11 mouse cellular contexts compared by ENCODE assay signal in the genomic region with DNA sequence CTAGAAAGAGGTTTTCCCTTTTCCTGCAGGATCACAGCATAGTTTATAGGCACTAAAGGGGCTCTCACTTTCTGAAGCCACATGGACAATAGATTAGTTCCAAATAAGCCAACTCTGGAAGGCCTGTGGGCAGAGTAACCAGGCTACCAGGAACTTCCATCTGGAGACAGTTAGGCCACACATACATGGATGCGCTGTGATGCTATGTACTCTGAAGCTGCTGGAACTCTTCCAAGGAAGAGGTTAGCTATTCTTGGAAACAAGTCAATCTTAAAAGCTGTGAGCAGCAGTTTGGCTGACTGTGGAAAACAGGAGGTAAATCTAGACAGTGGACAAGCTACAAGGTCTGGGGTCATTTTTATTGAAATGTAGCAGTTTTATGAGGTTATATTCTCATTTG. TPM values are rescaled to one million over a fixed set of nuclear protein-coding genes. Genes with fewer than 3 reads are reported as not detected.
DNase-seq lines count a peak whose midpoint lies in the region; ATAC-seq lines count a peak whose summit lies in the region.
"Had no signal": no experiment of that assay in that cellular context is flagged by ENCODE, and none has a peak within 500 bp of the region (broad histone marks: within the 10 kb centered on the region; RNA-seq: fewer than 3 reads in every experiment).

No protein-coding gene starts in this region.

- 23% methylated on average over 1 of the region's 1 CpGs for WGBS in heart, embryonic 12.5 days

- H3K9ac ChIP-seq in heart, embryonic 12.5 days: no peak overlapping the region

- H3K4me2 ChIP-seq in heart, embryonic 12.5 days: peak overlapping the region; percentile 14; the same call in 1 of the 2 replicates

- no peak overlapping the region for H3K4me3 ChIP-seq in heart, embryonic 12.5 days
- H3K4me3 ChIP-seq in brown adipose tissue, adult 24 weeks (ENCODE audit: insufficient read depth, low read depth, low read length): no peak overlapping the region
- H3K4me3 ChIP-seq: forebrain, embryonic 10.5 days had no signal

- intact Hi-C loops in heart, postnatal 14 days (cut with DNase I): no loop called here

- no peak for DNase-seq in heart, postnatal 14 days
- peak; percentile 34 for DNase-seq in 3134 (ENCODE audit: extremely low read depth, insufficient read length, low spot score)
- DNase-seq in kidney, adult 9 months: peak; percentile 92
- DNase-seq in right cerebral cortex, postnatal 36 days (ENCODE audit: low spot score in 2 of 2): no peak
- DNase-seq in urinary bladder, postnatal 14 days (ENCODE audit: low spot score): no peak
- DNase-seq: right cerebral cortex, postnatal 25 days had no signal

- H3K27ac ChIP-seq in heart, embryonic 12.5 days (ENCODE audit: poor library complexity, severe bottlenecking): peak overlapping the region; percentile 80
- H3K27ac ChIP-seq in brown adipose tissue, adult 24 weeks (replicated peaks; ENCODE audit: low read depth, low read length): peak overlapping the region; percentile 41; the same call in 1 of the 2 replicates
- H3K27ac ChIP-seq: forebrain, embryonic 10.5 days had no signal

- no peaks in the 10 kb centered on the region for H3K9me3 ChIP-seq in heart, embryonic 12.5 days (replicated peaks)
- H3K9me3 ChIP-seq: forebrain, embryonic 10.5 days had no signal

- ATAC-seq in heart, embryonic 12.5 days (ENCODE audit: insufficient number of reproducible peaks, low FRiP score): no peak
- no peak for ATAC-seq in megakaryocyte-erythroid progenitor cell, adult 5-6 weeks (replicated peaks; ENCODE audit: low FRiP score, low TSS enrichment, poor library complexity, severe bottlenecking)

- peaks cover 58% of the 10 kb centered on the region for H3K4me1 ChIP-seq in heart, embryonic 12.5 days (replicated peaks)
- peaks cover 17% of the 10 kb centered on the region for H3K4me1 ChIP-seq in brown adipose tissue, adult 24 weeks (ENCODE audit: control insufficient read depth, insufficient read depth, insufficient read length, low read length)

- peaks cover 6% of the 10 kb centered on the region; the same call in 1 of the 2 replicates for H3K36me3 ChIP-seq in heart, embryonic 12.5 days
- H3K36me3 ChIP-seq: forebrain, embryonic 10.5 days; G1E had no signal

- H3K27me3 ChIP-seq in heart, embryonic 12.5 days (replicated peaks): no peaks in the 10 kb centered on the region

RNA-seq across cellular contexts. Expression of a gene that starts 46.9 kb away (rescaled TPM):
- 50.1 and 50.3 TPM in 2 replicates for polyA plus RNA-seq in heart, embryonic 12.5 days (2016; fragmentation: Nextera tagmentation; extraction: Ambion mirVana)
- 100 to 1,000 TPM; 110 to 116 TPM for total RNA-seq in heart, postnatal 14 days (2021)
- polyA plus RNA-seq in brown adipose tissue, adult 24 weeks (2012; ENCODE audit: insufficient read depth, insufficient read length, missing spikeins): 30.6 and 41.6 TPM in 2 replicates
- 0.25 TPM in 1 of 2 replicates, not detected in the other for total RNA-seq in megakaryocyte-erythroid progenitor cell, adult 5-6 weeks (2014; fragmentation: Nextera tagmentation)
- total RNA-seq in megakaryocyte-erythroid progenitor cell, adult 5-6 weeks (2017): 0.04 and 0.42 TPM in 2 replicates
- polyA plus RNA-seq: G1E had no signal

Comparison
In these comparisons a context has a peak if more than half of its experiments do, and no peak if none do; other contexts are left out.
1. DNase-seq: peak in 3134 (single experiment) and kidney, adult 9 months (single experiment); none in heart, postnatal 14 days (0 of 2), right cerebral cortex, postnatal 36 days (0 of 2) and urinary bladder, postnatal 14 days (single experiment).
2. RNA of a gene that starts 46.9 kb away (total RNA-seq): 110 to 116 TPM in heart, postnatal 14 days; 0.04 to 0.42 TPM in megakaryocyte-erythroid progenitor cell, adult 5-6 weeks; every median in the first group is over 10 times any median in the second.